Mouse (Mus musculus) ovary, adult 2 months (tissue): ENCODE measurements around the gene Snrpb. TPM values are rescaled to one million over a fixed set of nuclear protein-coding genes. Genes with fewer than 3 reads are reported as not detected.

Experiments used
- polyA plus RNA-seq: library from polyadenylated mRNA; depleted of rRNA; stranded (reverse); fragments of >200 nt; gene quantifications from 2 replicates; pipeline ENCODE4 v1.2.3, GENCODE M21; 2012; rRNA removed

Gene Snrpb
- 465 and 640 TPM in 2 replicates for polyA plus RNA-seq

DNA sequence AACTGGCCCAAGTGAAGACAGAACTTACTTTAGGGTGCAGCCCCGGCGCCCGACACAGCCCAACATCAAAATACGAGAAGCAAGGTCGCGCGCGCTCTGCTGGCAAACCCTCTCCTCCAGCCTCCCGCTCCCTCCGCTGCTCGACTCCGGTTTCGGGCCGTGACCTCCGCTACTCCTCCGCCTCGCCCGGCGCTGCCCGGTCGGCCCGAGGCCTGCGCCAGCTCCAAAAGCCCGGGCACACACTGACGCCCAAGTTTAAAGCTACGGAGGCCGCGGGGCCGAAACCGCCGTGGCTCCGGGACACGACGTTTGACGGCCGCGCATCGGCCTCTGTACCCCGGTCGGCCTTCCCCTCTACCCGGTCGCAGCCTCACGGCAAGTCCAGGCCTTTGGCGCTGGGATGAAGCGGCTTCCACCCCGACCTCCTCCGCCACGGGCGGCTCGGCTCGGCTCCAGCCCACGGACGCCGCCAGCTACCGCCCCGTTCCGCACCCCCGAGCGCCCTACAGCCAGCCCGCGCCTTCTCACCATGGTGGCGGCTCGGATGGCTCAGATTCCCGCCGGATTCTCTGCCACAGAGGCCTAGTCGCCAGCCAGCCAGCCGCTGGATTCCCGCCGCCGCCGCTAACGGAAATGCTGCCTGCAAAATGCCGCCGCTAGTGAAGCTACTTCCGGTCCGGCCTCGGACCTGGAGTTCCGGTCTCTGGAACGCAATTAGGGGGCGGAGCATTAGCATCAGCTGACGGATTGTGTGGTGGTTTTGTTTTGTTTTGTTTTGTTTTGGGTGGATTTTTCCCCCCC lies at the start of gene Snrpb:
Snrpb (minus strand) TSS at position 698 of the 801 bp plus-strand sequence.

DNA sequence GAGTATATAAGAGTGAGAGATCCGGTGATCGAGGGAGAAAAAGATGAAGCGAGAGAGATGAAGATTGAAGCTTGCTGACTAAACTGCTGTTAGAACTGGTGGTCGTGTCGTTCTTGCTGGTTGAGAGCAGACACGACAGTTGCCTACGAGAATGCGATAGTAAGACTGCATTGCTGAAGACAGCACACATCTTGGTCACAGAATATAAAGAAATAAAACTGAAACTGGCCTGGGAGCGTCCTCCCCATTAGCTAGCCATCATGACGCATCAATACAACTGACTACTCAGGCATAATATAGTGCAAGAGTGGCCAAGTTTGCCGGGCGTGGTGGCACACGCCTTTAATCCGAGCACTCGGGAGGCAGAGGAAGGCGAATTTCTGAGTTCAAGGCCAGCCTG lies 15.7 kb upstream of the Snrpb start, which contains the start of gene Tmc2:
Tmc2 (plus strand) TSS at position 301 of the 400 bp plus-strand sequence.

Other genes with a start within 250 kb of the Snrpb start
- 0.15 and 0.18 TPM in 2 replicates for gene Tgm3, start 167.1 kb downstream of the Snrpb start, polyA plus RNA-seq
- 0.03 and 0.05 TPM in 2 replicates for gene Tgm6, start 67.0 kb downstream of the Snrpb start, polyA plus RNA-seq
- 0.05 TPM in 2 replicates for gene Tmc2, start 15.8 kb upstream of the Snrpb start, polyA plus RNA-seq
- gene Nop56, start 95.0 kb upstream of the Snrpb start, polyA plus RNA-seq = 81.8 and 91.9 TPM in 2 replicates
- 222 and 234 TPM in 2 replicates for gene Idh3b, start 105.1 kb upstream of the Snrpb start, polyA plus RNA-seq
- 35.1 and 36.5 TPM in 2 replicates for gene Ebf4, start 115.8 kb upstream of the Snrpb start, polyA plus RNA-seq
- gene Cpxm1, start 218.2 kb upstream of the Snrpb start, polyA plus RNA-seq = 72.1 and 79.1 TPM in 2 replicates
- not detected in 2 replicates for gene Gm28372, start 225.8 kb upstream of the Snrpb start, polyA plus RNA-seq
- gene 1700020A23Rik, start 225.9 kb upstream of the Snrpb start, polyA plus RNA-seq = 1.4 and 1.5 TPM in 2 replicates
- not detected in 2 replicates for gene Tmem239, start 227.1 kb upstream of the Snrpb start, polyA plus RNA-seq
- 76.6 and 103 TPM in 2 replicates for gene Vps16, start 244.9 kb upstream of the Snrpb start, polyA plus RNA-seq
- 48.7 and 53.6 TPM in 2 replicates for gene Pced1a, start 245.3 kb upstream of the Snrpb start, polyA plus RNA-seq